Mouse (Mus musculus) telencephalon, adult 2 months (tissue): ENCODE measurements around the gene Rpn1.
A peak's percentile ranks its signal among the peaks of the same experiment; 100 is the strongest.

Source experiments
- DNase-seq: peaks from one replicate; pipeline ENCODE4 v3.0.0-alpha.2; 2011; ENCODE audit warnings: low read depth, low spot score

Rpn1 gene

GRCm38 (mm10) chr6:88065116-88065515, 19.2 kb upstream of the Rpn1 start:
- DNase-seq: no peak

- no peak for DNase-seq
Measured at GRCm38 (mm10) chr6:88065968-88066367, 18.3 kb upstream of the Rpn1 start.

GRCm38 (mm10) chr6:88067722-88068121, 16.6 kb upstream of the Rpn1 start:
- no peak for DNase-seq

GRCm38 (mm10) chr6:88068739-88069138, 15.5 kb upstream of the Rpn1 start:
- no peak for DNase-seq

- no peak for DNase-seq
Measured at GRCm38 (mm10) chr6:88070468-88070867, 13.8 kb upstream of the Rpn1 start.

GRCm38 (mm10) chr6:88071216-88071615, 13.1 kb upstream of the Rpn1 start:
- no peak for DNase-seq

GRCm38 (mm10) chr6:88074752-88075554, 9.3 kb upstream of the Rpn1 start:
- DNase-seq: peak; percentile 97

GRCm38 (mm10) chr6:88075960-88076517, 8.2 kb upstream of the Rpn1 start:
- DNase-seq: no peak

GRCm38 (mm10) chr6:88083095-88083494, 1.2 kb upstream of the Rpn1 start:
- no peak for DNase-seq

- no peak for DNase-seq
Measured at GRCm38 (mm10) chr6:88083672-88084071, 610 bp upstream of the Rpn1 start.

GRCm38 (mm10) chr6:88088971-88089370, 4.7 kb downstream of the Rpn1 start:
- no peak for DNase-seq

GRCm38 (mm10) chr6:88095377-88095776, 11.1 kb downstream of the Rpn1 start:
- no peak for DNase-seq

- peak; percentile 57 for DNase-seq
Measured at GRCm38 (mm10) chr6:88102096-88102495, 17.8 kb downstream of the Rpn1 start.

GRCm38 (mm10) chr6:88105783-88106611, 21.7 kb downstream of the Rpn1 start:
- DNase-seq: peak; percentile 91

GRCm38 (mm10) chr6:88106612-88107123, 22.4 kb downstream of the Rpn1 start:
- no peak for DNase-seq

GRCm38 (mm10) chr6:88107661-88108535, 23.6 kb downstream of the Rpn1 start:
- no peak for DNase-seq

- DNase-seq: no peak
Measured at GRCm38 (mm10) chr6:88113139-88113538, 28.9 kb downstream of the Rpn1 start.

GRCm38 (mm10) chr6:88114414-88114813, 30.1 kb downstream of the Rpn1 start:
- DNase-seq: no peak

- no peak for DNase-seq
Measured at GRCm38 (mm10) chr6:88116347-88117183, 32.3 kb downstream of the Rpn1 start.

- DNase-seq: no peak
Measured at GRCm38 (mm10) chr6:88117184-88117575, 32.9 kb downstream of the Rpn1 start.
